Mouse (Mus musculus): Measurements from ENCODE around the gene Rabgap1l. TPM values are rescaled to one million over a fixed set of nuclear protein-coding genes. Genes with fewer than 3 reads are reported as not detected.

The Rabgap1l gene
- polyA plus RNA-seq, 1 experiment from 2014 or later = 44.8 TPM

DNA sequence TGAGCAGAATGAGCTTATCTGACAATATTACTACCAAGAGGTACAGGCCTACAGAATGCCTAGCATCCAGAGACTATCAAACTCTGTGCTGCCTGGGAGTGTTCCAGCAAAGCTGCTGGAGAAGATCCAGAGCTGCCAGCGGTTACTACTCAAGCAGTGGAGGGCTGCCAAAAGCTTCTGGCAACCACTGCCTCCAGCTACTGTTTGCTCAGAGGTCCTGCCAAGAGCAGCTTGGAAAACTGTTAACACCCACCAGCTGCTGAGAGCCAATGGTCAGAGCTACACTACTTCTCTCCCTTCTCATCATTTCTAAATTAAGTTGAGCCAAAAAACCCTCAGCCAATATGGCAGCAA, 99.9 kb downstream of the Rabgap1l start:
- WGBS = 84% methylated on average over 1 of the region's 1 CpGs
- Histone ChIP-seq H3K27me3 (ENCODE audit: control insufficient read depth, insufficient read depth, low read length) (no peaks in the 10 kb centered on the region), H3K36me3 (ENCODE audit: control insufficient read depth, insufficient read depth, low read length) (no peaks in the 10 kb centered on the region), H3K9ac (replicated peaks; ENCODE audit: low read length) (no peak overlapping the region), H3K9me3 (ENCODE audit: control insufficient read depth, low read length) (no peaks in the 10 kb centered on the region), H3K4me1 (ENCODE audit: control insufficient read depth, insufficient read depth, low read length) (no peaks in the 10 kb centered on the region), H3K27ac (replicated peaks; ENCODE audit: low read depth, low read length) (no peak overlapping the region), H3K4me3 (replicated peaks; ENCODE audit: low read depth, low read length) (no peak overlapping the region), H3K4me2 (ENCODE audit: low read length) (no peak overlapping the region)
- peak; percentile 76 for DNase-seq
- peak; percentile 55; the same call in 1 of the 2 replicates for ATAC-seq (ENCODE audit: low FRiP score, low TSS enrichment)

DNA sequence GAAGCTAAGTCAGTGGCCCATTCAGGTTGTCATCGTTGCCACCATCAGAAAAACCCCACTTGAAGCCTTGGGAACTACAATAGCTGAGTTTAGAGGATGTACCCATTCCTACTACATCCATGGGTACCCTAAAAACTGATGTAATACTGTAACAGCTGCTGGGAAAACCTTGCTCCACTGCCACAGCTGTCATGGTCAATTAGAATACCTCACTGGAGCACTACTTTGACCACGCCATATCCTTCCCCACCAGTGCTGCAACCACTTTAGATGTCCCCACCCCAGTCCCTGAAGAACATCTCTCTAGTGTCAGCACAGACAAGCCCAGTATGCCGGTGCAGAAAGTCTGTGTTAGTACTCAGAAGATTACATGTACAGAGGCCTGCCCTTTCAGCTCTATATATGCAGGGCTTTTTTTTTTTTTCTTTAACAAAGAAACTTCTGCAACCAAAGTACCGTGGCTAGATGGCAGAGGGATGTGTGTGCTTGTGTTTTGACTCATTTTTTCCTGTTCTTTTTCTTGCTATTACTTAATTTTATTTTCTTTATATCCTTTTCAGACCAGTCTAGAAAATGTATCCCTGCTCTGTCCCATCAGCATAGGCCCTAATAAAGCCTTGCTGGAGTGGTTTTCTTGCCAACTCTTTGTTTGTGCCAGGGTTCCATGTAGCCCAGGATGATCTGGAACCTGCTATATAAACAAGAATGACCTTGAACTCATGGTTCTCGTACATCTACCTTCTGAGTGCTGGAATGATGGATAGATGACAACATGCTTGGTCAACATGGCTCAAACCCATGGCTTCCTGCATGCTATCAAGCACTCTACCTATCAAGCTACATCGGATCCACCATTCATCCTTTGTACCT, 100.6 kb downstream of the Rabgap1l start:
- Histone ChIP-seq H3K4me1 (ENCODE audit: control insufficient read depth, insufficient read depth, low read length) (no peaks in the 10 kb centered on the region), H3K9me3 (ENCODE audit: control insufficient read depth, low read length) (no peaks in the 10 kb centered on the region), H3K4me2 (ENCODE audit: low read length) (no peak overlapping the region), H3K4me3 (replicated peaks; ENCODE audit: low read depth, low read length) (no peak overlapping the region), H3K27ac (replicated peaks; ENCODE audit: low read depth, low read length) (no peak overlapping the region), H3K27me3 (ENCODE audit: control insufficient read depth, insufficient read depth, low read length) (no peaks in the 10 kb centered on the region), H3K9ac (replicated peaks; ENCODE audit: low read length) (no peak overlapping the region), H3K36me3 (ENCODE audit: control insufficient read depth, insufficient read depth, low read length) (no peaks in the 10 kb centered on the region)
- ATAC-seq (ENCODE audit: low FRiP score, low TSS enrichment) (no peak), DNase-seq (no peak)
- 90% methylated on average over 6 of the region's 6 CpGs for whole genome bisulfite sequencing

DNA sequence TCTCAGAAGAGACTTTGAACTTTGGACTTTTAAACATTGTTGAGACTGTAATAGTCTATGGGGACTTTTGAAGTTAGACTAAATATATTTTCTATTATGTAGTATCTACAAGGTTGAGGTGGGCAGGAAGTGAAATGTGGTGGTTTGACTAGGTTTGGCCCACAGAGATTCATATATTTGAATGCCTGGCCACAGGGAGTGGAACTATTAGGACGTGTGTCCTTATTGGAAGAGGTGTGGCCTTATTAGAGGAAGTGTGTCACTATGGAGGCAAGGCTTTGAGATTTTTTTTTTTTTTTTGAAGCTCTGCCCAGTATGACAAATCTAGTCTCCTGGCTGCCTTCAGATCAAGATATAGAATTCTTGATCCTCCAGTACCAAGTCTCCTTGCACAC, 101.8 kb downstream of the Rabgap1l start:
- Histone ChIP-seq H3K4me3 (replicated peaks; ENCODE audit: low read depth, low read length) (no peak overlapping the region), H3K27me3 (ENCODE audit: control insufficient read depth, insufficient read depth, low read length) (no peaks in the 10 kb centered on the region), H3K4me2 (ENCODE audit: low read length) (no peak overlapping the region), H3K9me3 (ENCODE audit: control insufficient read depth, low read length) (0 out of 2 replicates have a peak, but pooled peaks cover 3% of the 10 kb centered on the region), H3K4me1 (ENCODE audit: control insufficient read depth, insufficient read depth, low read length) (no peaks in the 10 kb centered on the region), H3K36me3 (ENCODE audit: control insufficient read depth, insufficient read depth, low read length) (no peaks in the 10 kb centered on the region), H3K27ac (replicated peaks; ENCODE audit: low read depth, low read length) (no peak overlapping the region), H3K9ac (replicated peaks; ENCODE audit: low read length) (no peak overlapping the region)
- DNase-seq = no peak
- no peak for ATAC-seq (ENCODE audit: low FRiP score, low TSS enrichment)
- 79% methylated on average over 1 of the region's 1 CpGs for WGBS

DNA sequence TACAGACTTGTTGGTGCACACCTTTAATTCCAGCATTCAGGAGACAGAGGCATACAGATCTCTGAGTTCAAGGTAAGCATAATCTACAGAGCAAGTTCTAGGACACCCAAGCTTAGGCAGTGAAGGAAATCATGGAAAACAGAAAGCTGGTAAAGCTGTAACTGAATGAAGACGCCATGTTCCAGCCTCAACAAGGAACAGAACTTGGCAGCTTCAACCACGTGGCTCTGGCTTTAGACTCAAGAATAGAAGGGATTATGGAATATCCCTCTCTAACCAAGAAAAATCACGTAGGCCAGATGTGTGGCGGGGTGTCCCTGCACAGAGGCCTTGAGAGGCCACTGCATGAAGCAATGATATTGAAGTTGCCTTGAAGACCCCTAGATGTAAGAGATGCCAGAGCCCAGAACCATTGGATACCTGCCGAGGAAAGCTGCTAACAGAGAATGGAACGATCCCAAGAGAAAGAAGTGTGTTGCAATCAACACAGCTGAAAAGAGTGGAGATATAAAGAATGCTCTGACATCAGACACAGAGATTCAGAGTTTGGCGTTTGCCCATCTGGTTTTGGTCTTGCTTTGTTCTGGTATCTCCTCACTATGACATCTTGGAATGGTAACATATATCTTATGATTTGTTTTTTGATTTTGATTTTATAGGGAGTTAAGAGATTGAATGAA, 102.4 kb downstream of the Rabgap1l start:
- no peak overlapping the region for H3K9ac ChIP-seq (replicated peaks; ENCODE audit: low read length)
- H3K4me1 ChIP-seq (ENCODE audit: control insufficient read depth, insufficient read depth, low read length) = no peaks in the 10 kb centered on the region
- 0 out of 2 replicates have a peak, but pooled peaks cover 3% of the 10 kb centered on the region for H3K9me3 ChIP-seq (ENCODE audit: control insufficient read depth, low read length)
- ATAC-seq (ENCODE audit: low FRiP score, low TSS enrichment) (no peak), DNase-seq (no peak)
- no peak overlapping the region for H3K27ac ChIP-seq (replicated peaks; ENCODE audit: low read depth, low read length)
- H3K4me2 ChIP-seq (ENCODE audit: low read length) = no peak overlapping the region
- no peaks in the 10 kb centered on the region for H3K36me3 ChIP-seq (ENCODE audit: control insufficient read depth, insufficient read depth, low read length)
- H3K4me3 ChIP-seq (replicated peaks; ENCODE audit: low read depth, low read length) = no peak overlapping the region
- WGBS = 91% methylated on average over 7 of the region's 7 CpGs
- no peaks in the 10 kb centered on the region for H3K27me3 ChIP-seq (ENCODE audit: control insufficient read depth, insufficient read depth, low read length)

DNA sequence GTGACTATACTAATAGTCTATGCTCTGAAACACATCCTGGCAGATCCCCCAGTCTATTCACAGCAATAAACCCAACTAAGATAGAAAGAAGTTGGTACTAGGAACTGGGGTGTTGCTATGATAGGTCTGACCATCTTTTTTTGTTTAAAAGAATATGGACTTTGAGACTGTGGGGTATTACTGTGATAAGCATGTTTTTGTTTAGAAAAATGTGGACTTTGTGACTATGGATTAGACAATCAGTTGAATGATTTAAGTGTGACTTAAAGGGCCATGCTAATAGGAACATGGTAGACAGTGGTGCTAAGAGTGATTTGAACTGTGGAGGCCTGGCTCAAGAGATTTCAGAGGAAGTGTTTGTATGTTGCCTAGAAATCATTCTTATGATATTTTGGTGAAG, 103.5 kb downstream of the Rabgap1l start:
- H3K36me3 ChIP-seq (ENCODE audit: control insufficient read depth, insufficient read depth, low read length) = no peaks in the 10 kb centered on the region
- no peaks in the 10 kb centered on the region for H3K4me1 ChIP-seq (ENCODE audit: control insufficient read depth, insufficient read depth, low read length)
- no peaks in the 10 kb centered on the region for H3K27me3 ChIP-seq (ENCODE audit: control insufficient read depth, insufficient read depth, low read length)
- no peak overlapping the region for H3K4me2 ChIP-seq (ENCODE audit: low read length)
- 0 out of 2 replicates have a peak, but pooled peaks cover 3% of the 10 kb centered on the region for H3K9me3 ChIP-seq (ENCODE audit: control insufficient read depth, low read length)
- H3K4me3 ChIP-seq (replicated peaks; ENCODE audit: low read depth, low read length) = no peak overlapping the region
- ATAC-seq (ENCODE audit: low FRiP score, low TSS enrichment) (no peak), DNase-seq (no peak)
- H3K27ac ChIP-seq (replicated peaks; ENCODE audit: low read depth, low read length) = no peak overlapping the region
- no peak overlapping the region for H3K9ac ChIP-seq (replicated peaks; ENCODE audit: low read length)

DNA sequence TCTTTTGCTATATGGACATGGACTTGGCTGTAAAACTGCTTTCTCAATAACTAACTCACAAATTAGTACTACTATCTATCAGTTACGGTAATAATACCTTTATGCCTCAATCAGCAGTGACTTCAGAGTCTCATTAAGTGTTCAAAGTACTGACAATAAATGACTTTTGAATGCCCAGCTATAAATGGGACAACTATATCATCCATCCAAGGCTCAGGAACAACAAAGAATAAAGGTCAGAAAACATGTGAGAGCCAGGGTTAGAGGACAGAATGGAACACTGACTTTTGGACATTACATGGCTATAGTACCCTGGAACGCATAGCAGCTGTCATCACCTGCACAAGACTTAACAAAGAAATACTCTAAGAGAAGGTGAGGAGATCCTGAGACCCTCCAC, 108.8 kb downstream of the Rabgap1l start:
- Histone ChIP-seq H3K4me3 (replicated peaks; ENCODE audit: low read depth, low read length) (no peak overlapping the region), H3K27me3 (ENCODE audit: control insufficient read depth, insufficient read depth, low read length) (no peaks in the 10 kb centered on the region), H3K4me1 (ENCODE audit: control insufficient read depth, insufficient read depth, low read length) (no peaks in the 10 kb centered on the region), H3K4me2 (ENCODE audit: low read length) (no peak overlapping the region), H3K9ac (replicated peaks; ENCODE audit: low read length) (no peak overlapping the region), H3K27ac (replicated peaks; ENCODE audit: low read depth, low read length) (no peak overlapping the region), H3K9me3 (ENCODE audit: control insufficient read depth, low read length) (0 out of 2 replicates have a peak, but pooled peaks cover 3% of the 10 kb centered on the region), H3K36me3 (ENCODE audit: control insufficient read depth, insufficient read depth, low read length) (no peaks in the 10 kb centered on the region)
- 98% methylated on average over 2 of the region's 2 CpGs for WGBS
- DNase-seq (no peak), ATAC-seq (ENCODE audit: low FRiP score, low TSS enrichment) (no peak)

DNA sequence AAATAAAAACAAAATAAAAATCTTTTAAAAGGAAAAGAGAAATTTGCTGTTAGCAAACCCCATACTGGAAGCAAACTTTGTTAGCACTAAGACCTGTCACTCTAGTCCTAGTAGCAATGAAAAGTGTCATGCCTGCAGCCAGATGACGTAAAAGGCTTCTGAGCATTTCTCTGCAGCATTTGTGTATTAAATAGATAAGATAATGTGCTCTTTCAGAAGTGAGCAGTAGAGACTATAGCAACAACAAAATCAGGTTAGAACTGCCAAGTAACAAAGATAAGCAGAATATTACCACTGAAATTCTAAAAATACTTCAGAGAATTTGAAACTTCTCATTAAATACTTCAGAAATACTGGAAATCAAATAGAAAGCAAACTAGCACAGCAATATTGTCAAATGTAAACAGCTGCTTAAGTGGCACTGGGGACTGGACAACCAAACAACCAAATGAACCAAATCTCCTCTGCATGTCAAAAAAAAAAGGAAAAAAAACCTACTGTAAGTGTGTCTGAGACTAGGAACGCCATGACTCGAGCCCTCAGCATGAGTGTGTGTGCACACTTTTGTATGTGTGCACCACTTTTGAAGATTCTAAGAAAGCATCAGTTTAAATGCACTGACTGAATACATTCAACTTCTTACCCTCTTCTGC, 111.5 kb downstream of the Rabgap1l start:
- Histone ChIP-seq H3K4me2 (ENCODE audit: low read length) (no peak overlapping the region), H3K36me3 (ENCODE audit: control insufficient read depth, insufficient read depth, low read length) (no peaks in the 10 kb centered on the region), H3K27me3 (ENCODE audit: control insufficient read depth, insufficient read depth, low read length) (no peaks in the 10 kb centered on the region), H3K4me3 (replicated peaks; ENCODE audit: low read depth, low read length) (no peak overlapping the region), H3K9ac (replicated peaks; ENCODE audit: low read length) (no peak overlapping the region), H3K4me1 (ENCODE audit: control insufficient read depth, insufficient read depth, low read length) (no peaks in the 10 kb centered on the region), H3K27ac (replicated peaks; ENCODE audit: low read depth, low read length) (no peak overlapping the region), H3K9me3 (ENCODE audit: control insufficient read depth, low read length) (0 out of 2 replicates have a peak, but pooled peaks cover 3% of the 10 kb centered on the region)
- ATAC-seq (ENCODE audit: low FRiP score, low TSS enrichment) (no peak), DNase-seq (no peak)
- WGBS = 87% methylated on average over 3 of the region's 3 CpGs

DNA sequence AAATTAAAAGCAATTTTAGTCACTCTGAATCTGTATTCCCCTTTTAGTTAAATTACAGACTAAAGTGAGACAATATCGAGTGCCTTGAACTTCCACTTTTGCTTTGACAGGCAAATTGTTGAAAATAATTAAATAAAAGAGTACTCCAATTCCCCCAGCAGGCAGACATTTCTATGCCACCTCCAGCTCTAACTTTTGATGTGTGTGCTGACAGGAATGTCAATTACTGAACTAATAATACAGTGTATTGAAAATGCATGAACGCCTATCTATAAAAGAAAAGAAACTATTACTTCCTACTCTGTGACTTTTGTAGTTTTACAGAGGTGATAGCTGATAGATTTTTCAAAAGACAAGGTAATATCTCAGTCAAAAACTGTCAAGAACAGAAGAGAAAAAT, 118.2 kb downstream of the Rabgap1l start:
- 83% methylated on average over 2 of the region's 2 CpGs for WGBS
- no peak overlapping the region for H3K9ac ChIP-seq (replicated peaks; ENCODE audit: low read length)
- no peak overlapping the region for H3K4me3 ChIP-seq (replicated peaks; ENCODE audit: low read depth, low read length)
- no peaks in the 10 kb centered on the region for H3K4me1 ChIP-seq (ENCODE audit: control insufficient read depth, insufficient read depth, low read length)
- H3K27me3 ChIP-seq (ENCODE audit: control insufficient read depth, insufficient read depth, low read length) = no peaks in the 10 kb centered on the region
- ATAC-seq (ENCODE audit: low FRiP score, low TSS enrichment) (no peak), DNase-seq (no peak)
- H3K27ac ChIP-seq (replicated peaks; ENCODE audit: low read depth, low read length) = no peak overlapping the region
- H3K4me2 ChIP-seq (ENCODE audit: low read length) = no peak overlapping the region
- H3K36me3 ChIP-seq (ENCODE audit: control insufficient read depth, insufficient read depth, low read length) = no peaks in the 10 kb centered on the region
- no peaks in the 10 kb centered on the region for H3K9me3 ChIP-seq (ENCODE audit: control insufficient read depth, low read length)
